Mouse (Mus musculus) embryonic fibroblast, embryonic 13.5 days (primary cell): Measurements from ENCODE around the gene Apc2.

Source experiments
- CTCF ChIP-seq: IDR thresholded peaks from 2 replicates; pipeline ENCODE4 v1.5.1; 2011; ENCODE audit warnings: mild to moderate bottlenecking, control low read depth, low read length, moderate library complexity, borderline replicate concordance; ENCODE audit not compliant: insufficient read depth
- POLR2A ChIP-seq: IDR thresholded peaks from 2 replicates; pipeline ENCODE4 v1.6.1; 2011; ENCODE audit warnings: low read depth, mild to moderate bottlenecking, control low read depth, low read length, moderate library complexity

GRCm38 (mm10) chr10:80260642-80261584, 34.9 kb upstream of the Apc2 start, which contains the start of the genes Gamt and Dazap1:
- TF ChIP-seq POLR2A (peak; percentile 70), CTCF (no peak)
